Mouse (Mus musculus) frontal cortex, postnatal 36 days (tissue): Measurements from ENCODE around the gene Efcab8.
"Not testable (repeated sequence)": the region's sequence is repeated elsewhere in the genome, so short reads cannot be mapped to it uniquely, and the experiment has no call there.

ENCODE experiments used
- DNase-seq, 2 experiments: peaks; one replicate each; pipeline ENCODE4 v3.0.0; 2022; ENCODE audit warnings: low spot score in 2 of 2

Gene Efcab8

GRCm38 (mm10) chr2:153825900-153826299 lies 46.2 kb downstream of the Efcab8 start:
- not testable (repeated sequence) for DNase-seq

GRCm38 (mm10) chr2:153827171-153827830 lies 47.6 kb downstream of the Efcab8 start:
- DNase-seq: no peak

GRCm38 (mm10) chr2:153828704-153829103 lies 49.0 kb downstream of the Efcab8 start:
- no peak for DNase-seq

GRCm38 (mm10) chr2:153833291-153833690 lies 53.6 kb downstream of the Efcab8 start:
- DNase-seq: no peak

- DNase-seq: no peak
Measured at GRCm38 (mm10) chr2:153842854-153843253, 63.1 kb downstream of the Efcab8 start.

- no peak for DNase-seq
Measured at GRCm38 (mm10) chr2:153848389-153848788, 68.7 kb downstream of the Efcab8 start.

GRCm38 (mm10) chr2:153850351-153851029 lies 70.8 kb downstream of the Efcab8 start:
- DNase-seq: no peak

GRCm38 (mm10) chr2:153851030-153851360 lies 71.3 kb downstream of the Efcab8 start:
- peak; percentile 30 to 47 for DNase-seq

- no peak for DNase-seq
Measured at GRCm38 (mm10) chr2:153853544-153853943, 73.8 kb downstream of the Efcab8 start.

GRCm38 (mm10) chr2:153859581-153859980 lies 79.8 kb downstream of the Efcab8 start:
- no peak for DNase-seq

GRCm38 (mm10) chr2:153860315-153860714 lies 80.6 kb downstream of the Efcab8 start:
- DNase-seq: no peak

GRCm38 (mm10) chr2:153860715-153861114 lies 81.0 kb downstream of the Efcab8 start:
- no peak for DNase-seq

- DNase-seq: no peak
Measured at GRCm38 (mm10) chr2:153861960-153862359, 82.2 kb downstream of the Efcab8 start.

GRCm38 (mm10) chr2:153870984-153871383 lies 91.3 kb downstream of the Efcab8 start, which contains the start of gene Sun5:
Sun5 (minus strand) TSS chr2:153871084.
- no peak for DNase-seq

GRCm38 (mm10) chr2:153874745-153875144 lies 95.0 kb downstream of the Efcab8 start, which contains the start of gene Bpifb2:
Bpifb2 (plus strand) TSS chr2:153875045.
- DNase-seq: no peak
